10 mouse cellular contexts compared by ENCODE assay signal in the genomic region with DNA sequence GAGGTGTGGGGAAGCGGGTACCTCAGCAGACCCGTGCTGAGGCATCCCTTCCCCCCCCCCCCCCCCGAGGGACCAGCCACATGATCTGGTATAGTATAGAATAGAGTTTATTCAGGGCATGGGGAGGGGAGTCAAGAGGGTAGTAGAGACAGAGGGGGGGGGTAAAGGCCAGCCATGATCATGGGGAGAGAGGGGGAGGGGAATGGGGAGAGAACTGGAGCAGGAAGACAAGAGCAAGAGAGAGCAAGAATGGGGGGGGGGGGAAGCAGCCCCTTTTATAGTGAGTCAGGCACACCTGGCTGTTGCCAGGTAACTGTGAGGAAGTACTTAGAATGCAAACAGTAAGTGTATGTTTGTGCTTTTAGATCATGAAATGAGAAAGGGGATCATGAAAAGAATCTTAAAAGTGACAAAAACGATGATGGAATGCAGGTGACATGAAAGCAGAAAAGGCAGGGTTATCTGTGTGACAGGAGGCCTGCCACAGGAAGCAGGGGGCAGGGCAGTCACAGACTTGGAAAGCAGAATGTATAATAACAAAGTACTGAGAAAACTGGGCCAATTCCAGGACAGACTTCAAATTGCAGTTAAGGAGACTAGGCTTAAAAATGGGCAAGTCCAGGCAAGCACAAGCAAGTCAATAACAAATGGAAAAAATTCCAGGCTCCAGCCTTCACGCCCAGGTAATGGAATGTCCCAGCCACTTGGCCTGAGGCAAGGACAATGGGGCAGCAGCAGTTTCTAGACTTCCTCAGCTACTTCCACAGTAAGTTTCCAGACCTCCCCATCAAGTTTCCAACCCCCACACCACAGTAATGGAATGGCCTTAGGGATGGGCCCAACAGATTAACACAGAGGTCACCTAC. TPM values are rescaled to one million over a fixed set of nuclear protein-coding genes. Genes with fewer than 3 reads are reported as not detected.
DNase-seq lines count a peak whose midpoint lies in the region; ATAC-seq and TF ChIP-seq lines count a peak whose summit lies in the region.
"Had no signal": no experiment of that assay in that cellular context is flagged by ENCODE, and none has a peak within 500 bp of the region (broad histone marks: within the 10 kb centered on the region; RNA-seq: fewer than 3 reads in every experiment).

No protein-coding gene starts in this region.

- H3K9me3 ChIP-seq in ES-Bruce4 (replicated peaks; ENCODE audit: control insufficient read depth, insufficient read depth, low read length, poor library complexity, severe bottlenecking), result no peaks in the 10 kb centered on the region
- no peaks in the 10 kb centered on the region for H3K9me3 ChIP-seq in lung, embryonic 16.5 days (ENCODE audit: control insufficient read depth, low read length)

- WGBS in lung, embryonic 16.5 days, result 39% methylated on average over 5 of the region's 5 CpGs

- no peak overlapping the region for H3K4me3 ChIP-seq in ES-Bruce4 (ENCODE audit: low read depth, low read length)
- no peak overlapping the region for H3K4me3 ChIP-seq in lung, embryonic 16.5 days (ENCODE audit: low read length)
- H3K4me3 ChIP-seq: heart, adult 2 months had no signal

- peak overlapping the region; percentile 42 for H3K9ac ChIP-seq in ES-Bruce4 (ENCODE audit: low read depth, poor library complexity, severe bottlenecking)
- H3K9ac ChIP-seq in lung, embryonic 16.5 days (ENCODE audit: low read length), result no peak overlapping the region

- TF ChIP-seq EP300 in ES-Bruce4 (IDR thresholded peaks at IDR 0.05; ENCODE audit: insufficient read depth, low read depth, low read length), result peak; percentile 100

- no peak for TF ChIP-seq CTCF in ES-Bruce4 (IDR thresholded peaks at IDR 0.05; ENCODE audit: low read depth, low read length)

- peaks cover 7% of the 10 kb centered on the region for H3K4me1 ChIP-seq in ES-Bruce4 (ENCODE audit: control insufficient read depth, insufficient read depth, low read length)
- peaks cover 2% of the 10 kb centered on the region; the same call in 1 of the 2 replicates for H3K4me1 ChIP-seq in lung, embryonic 16.5 days (replicated peaks; ENCODE audit: control insufficient read depth, insufficient read depth, low read length)

- intact Hi-C loops in left cerebral cortex, postnatal 25 days (cut with DNase I), result no loop called here

- H3K4me2 ChIP-seq in lung, embryonic 16.5 days (ENCODE audit: low read depth, low read length), result no peak overlapping the region

- peak overlapping the region; percentile 99 for H3K27ac ChIP-seq in ES-Bruce4 (ENCODE audit: insufficient read depth, low read length)
- peak overlapping the region; percentile 71 for H3K27ac ChIP-seq in lung, embryonic 16.5 days (ENCODE audit: low read length)
- H3K27ac ChIP-seq: heart, adult 2 months had no signal

- TF ChIP-seq POLR2A in ES-Bruce4 (IDR thresholded peaks at IDR 0.05; ENCODE audit: insufficient read depth, low read length), result no peak

- peak; percentile 80 for DNase-seq in WW6 (ENCODE audit: low read depth, low spot score)
- peak; percentile 17 for DNase-seq in heart, postnatal 4 days
- DNase-seq in cerebellum, adult 18-20 months, result no peak
- no peak for DNase-seq in right cerebral cortex, postnatal 14 days
- no peak for DNase-seq in left cerebral cortex, postnatal 25 days (ENCODE audit: low spot score in 2 of 2)
- no peak for DNase-seq in frontal cortex, adult 2 months (ENCODE audit: extremely low spot score in 1 of 2, low spot score in 1 of 2)

- no peaks in the 10 kb centered on the region for H3K36me3 ChIP-seq in ES-Bruce4 (ENCODE audit: control insufficient read depth, insufficient read depth, low read length, poor library complexity, severe bottlenecking)
- no peaks in the 10 kb centered on the region for H3K36me3 ChIP-seq in lung, embryonic 16.5 days (ENCODE audit: control insufficient read depth, insufficient read depth, low read length)

- ATAC-seq in lung, embryonic 16.5 days (ENCODE audit: low read depth), result no peak

- no peaks in the 10 kb centered on the region for H3K27me3 ChIP-seq in ES-Bruce4 (ENCODE audit: control insufficient read depth, insufficient read depth, low read length, poor library complexity, severe bottlenecking)
- H3K27me3 ChIP-seq in lung, embryonic 16.5 days (ENCODE audit: control insufficient read depth, insufficient read depth, low read depth, low read length), result no peaks in the 10 kb centered on the region

RNA-seq across cellular contexts. Expression of a gene that starts 2.1 kb away (rescaled TPM):
- polyA plus RNA-seq in ES-Bruce4 (2011; ENCODE audit: insufficient read depth, insufficient read length, low read depth, missing spikeins), result not detected in 2 replicates
- total RNA-seq in heart, postnatal 4 days (2021), result not detected
- polyA plus RNA-seq in lung, embryonic 16.5 days (2015; fragmentation: Nextera tagmentation; extraction: Ambion mirVana), result 0.41 and 0.93 TPM in 2 replicates
- not detected for total RNA-seq in left cerebral cortex, postnatal 25 days (2021)
- polyA plus RNA-seq in frontal cortex, adult 2 months (2012; rRNA removed), result not detected in 2 replicates
- total RNA-seq: heart, adult 2 months had no signal
- polyA plus RNA-seq: brain, embryonic 14.5 days; heart, adult 2 months had no signal

RNA-seq across cellular contexts. Expression of a gene that starts 4.6 kb away (rescaled TPM):
- 195 and 196 TPM in 2 replicates for polyA plus RNA-seq in ES-Bruce4 (2011; ENCODE audit: insufficient read depth, insufficient read length, low read depth, missing spikeins)
- total RNA-seq in heart, postnatal 4 days (2021), result 10 to 100 TPM; 42.4 to 47.5 TPM
- 64.1 and 69.5 TPM in 2 replicates for polyA plus RNA-seq in lung, embryonic 16.5 days (2015; fragmentation: Nextera tagmentation; extraction: Ambion mirVana)
- 10 to 100 TPM; 53.6 to 65.1 TPM for total RNA-seq in left cerebral cortex, postnatal 25 days (2021)
- polyA plus RNA-seq in frontal cortex, adult 2 months (2012; rRNA removed), result 86.4 and 88.4 TPM in 2 replicates

RNA-seq across cellular contexts. Expression of a gene that starts 4.7 kb away (rescaled TPM):
- 2.6 and 3.4 TPM in 2 replicates for polyA plus RNA-seq in ES-Bruce4 (2011; ENCODE audit: insufficient read depth, insufficient read length, low read depth, missing spikeins)
- total RNA-seq in heart, postnatal 4 days (2021), result not detected
- 2.6 and 4.7 TPM in 2 replicates for polyA plus RNA-seq in lung, embryonic 16.5 days (2015; fragmentation: Nextera tagmentation; extraction: Ambion mirVana)
- not detected for total RNA-seq in left cerebral cortex, postnatal 25 days (2021)
- polyA plus RNA-seq in frontal cortex, adult 2 months (2012; rRNA removed), result 0.58 and 0.63 TPM in 2 replicates
- total RNA-seq: heart, adult 2 months had no signal
- polyA plus RNA-seq: heart, adult 2 months had no signal

RNA-seq across cellular contexts. Expression of a gene that starts 30.3 kb away (rescaled TPM):
- polyA plus RNA-seq in ES-Bruce4 (2011; ENCODE audit: insufficient read depth, insufficient read length, low read depth, missing spikeins), result 26.5 and 27.5 TPM in 2 replicates
- total RNA-seq in heart, postnatal 4 days (2021), result 10 to 100 TPM; 40.5 to 48.0 TPM
- 37.2 and 38.2 TPM in 2 replicates for polyA plus RNA-seq in lung, embryonic 16.5 days (2015; fragmentation: Nextera tagmentation; extraction: Ambion mirVana)
- 10 to 100 TPM; 44.8 to 50.9 TPM for total RNA-seq in left cerebral cortex, postnatal 25 days (2021)
- polyA plus RNA-seq in frontal cortex, adult 2 months (2012; rRNA removed), result 36.1 and 40.4 TPM in 2 replicates

RNA-seq across cellular contexts. Expression of a gene that starts 36.7 kb away (rescaled TPM):
- 0.64 and 1.2 TPM in 2 replicates for polyA plus RNA-seq in ES-Bruce4 (2011; ENCODE audit: insufficient read depth, insufficient read length, low read depth, missing spikeins)
- total RNA-seq in heart, postnatal 4 days (2021), result under 1 TPM in 1 of 2 experiments, not detected in 1; 0.14 TPM
- polyA plus RNA-seq in lung, embryonic 16.5 days (2015; fragmentation: Nextera tagmentation; extraction: Ambion mirVana), result 8.3 and 11.8 TPM in 2 replicates
- total RNA-seq in left cerebral cortex, postnatal 25 days (2021), result 1 to 10 TPM; 6.3 to 7.4 TPM
- 3.8 and 4.4 TPM in 2 replicates for polyA plus RNA-seq in frontal cortex, adult 2 months (2012; rRNA removed)

Comparison
In these comparisons a context has a peak if more than half of its experiments do, and no peak if none do; other contexts are left out.
1. DNase-seq: peak in WW6 (single experiment) and heart, postnatal 4 days (single experiment); none in cerebellum, adult 18-20 months (0 of 2), right cerebral cortex, postnatal 14 days (single experiment), left cerebral cortex, postnatal 25 days (0 of 2) and frontal cortex, adult 2 months (0 of 2).